Mouse (Mus musculus) kidney, adult 2 months (tissue): ENCODE measurements at regions not wholly inside any gene's neighbourhood (a gene's known extent, or its start where the extent isn't known, plus 50 kb on each side); places are given as distances from the start of the nearest gene placed in this dataset.

Experiments used
- CTCF ChIP-seq: fragments of 200-500 bp; conservative IDR thresholded peaks from 2 replicates; pipeline ENCODE4 v1.5.1; 2011; ENCODE audit warnings: low read depth, mild to moderate bottlenecking, control low read depth, low read length, moderate library complexity, mixed read lengths; ENCODE audit not compliant: insufficient read depth, insufficient read length
- POLR2A ChIP-seq: fragments of 200-500 bp; IDR thresholded peaks from one replicate; pipeline ENCODE4 v1.6.1; 2011; ENCODE audit warnings: low read depth, low read length, control low read depth

- no peak for TF ChIP-seq CTCF
- no peak for TF ChIP-seq POLR2A
These were observed 251.3 kb upstream of the Fam49a start for GRCm38 (mm10) chr12:12010592-12010991.
